25 mouse cellular contexts compared by ENCODE assay signal in the genomic region with DNA sequence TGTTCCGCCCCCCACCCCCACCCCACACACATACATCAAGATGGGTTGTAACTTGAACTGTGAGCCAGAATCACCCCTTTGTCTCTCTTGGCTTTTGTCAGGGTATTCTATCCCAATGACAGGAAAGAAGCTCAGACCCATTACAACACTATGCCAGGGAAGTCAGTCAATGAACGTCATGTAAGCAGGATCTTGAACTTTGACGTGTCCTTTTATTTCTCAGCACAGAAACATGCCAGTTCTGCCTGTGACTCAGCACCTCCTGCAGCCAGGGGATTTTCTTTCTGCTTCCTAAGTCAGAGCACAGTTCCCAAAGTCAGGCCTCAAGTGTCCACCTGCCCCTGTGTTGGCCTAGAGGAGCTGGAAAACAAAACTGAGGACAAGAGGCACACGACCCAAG. TPM values are rescaled to one million over a fixed set of nuclear protein-coding genes. Genes with fewer than 3 reads are reported as not detected.
DNase-seq lines count a peak whose midpoint lies in the region; ATAC-seq and TF ChIP-seq lines count a peak whose summit lies in the region.
"Had no signal": no experiment of that assay in that cellular context is flagged by ENCODE, and none has a peak within 500 bp of the region (broad histone marks: within the 10 kb centered on the region; RNA-seq: fewer than 3 reads in every experiment).

No protein-coding gene starts in this region.

- TF ChIP-seq POLR2A in kidney, adult 2 months (IDR thresholded peaks at IDR 0.05; ENCODE audit: low read depth, low read length): no peak

- DNase-seq in gastrocnemius, adult 2 months: no peak
- no peak for DNase-seq in gastrocnemius, postnatal 10 days
- DNase-seq in kidney, adult 2 months: no peak
- no peak for DNase-seq in kidney, postnatal 14 days
- peak; percentile 74 for DNase-seq in adipocyte (ENCODE audit: low spot score)
- peak; percentile 19 for DNase-seq in mesoderm, embryonic 11.5 days (ENCODE audit: low read depth, low spot score)
- no peak for DNase-seq in embryo, embryonic 9.5 days (ENCODE audit: extremely low spot score)
- DNase-seq: adrenal gland, postnatal 10 days; B cell, adult 2 months; cerebellum, adult 2 months; cerebellum, postnatal 10 days; gastrocnemius, postnatal 25 days; heart, postnatal 14 days; kidney, adult 18-20 months had no signal

- no peak overlapping the region for H3K4me3 ChIP-seq in gastrocnemius, adult 2 months
- H3K4me3 ChIP-seq in kidney, adult 2 months (ENCODE audit: insufficient read depth, low read depth, low read length): no peak overlapping the region
- H3K4me3 ChIP-seq: embryonic facial prominence, embryonic 15.5 days; erythroblast, embryonic 14.5 days; forebrain, embryonic 15.5 days; heart, embryonic 13.5 days; hindbrain, embryonic 13.5 days; kidney, embryonic 15.5 days had no signal

- H3K4me1 ChIP-seq in kidney, adult 2 months (ENCODE audit: control insufficient read depth, insufficient read depth, low read length): no peaks in the 10 kb centered on the region
- H3K4me1 ChIP-seq: embryonic facial prominence, embryonic 15.5 days; heart, embryonic 13.5 days; hindbrain, embryonic 13.5 days; kidney, embryonic 15.5 days had no signal

- 77% methylated on average over 4 of the region's 4 CpGs for WGBS in kidney, adult 2 months

- intact Hi-C loops in gastrocnemius, adult 2 months (cut with DNase I): loop anchor here (5.0 kb wide), 1 partner anchor 45 kb away; no protein-coding TSS in a partner anchor

- TF ChIP-seq CTCF in gastrocnemius, adult 2 months (IDR thresholded peaks at IDR 0.05): no peak
- no peak for TF ChIP-seq CTCF in kidney, adult 2 months (conservative IDR thresholded peaks at IDR 0.05; ENCODE audit: insufficient read depth, insufficient read length, low read depth, low read length)

- H3K36me3 ChIP-seq in kidney, adult 2 months (ENCODE audit: control insufficient read depth, insufficient read depth, low read length): no peaks in the 10 kb centered on the region
- H3K36me3 ChIP-seq: embryonic facial prominence, embryonic 15.5 days; G1E; heart, embryonic 13.5 days; kidney, embryonic 15.5 days had no signal

- peak overlapping the region; percentile 75 for H3K27ac ChIP-seq in gastrocnemius, adult 2 months
- peak overlapping the region; percentile 19; the same call in 1 of the 2 replicates for H3K27ac ChIP-seq in kidney, adult 2 months (ENCODE audit: insufficient read depth, low read depth, low read length)
- H3K27ac ChIP-seq: embryonic facial prominence, embryonic 15.5 days; forebrain, embryonic 15.5 days; heart, embryonic 13.5 days; hindbrain, embryonic 13.5 days; hindbrain, postnatal 0 days; kidney, embryonic 15.5 days had no signal

- no peak for ATAC-seq in megakaryocyte, adult 5-6 weeks (ENCODE audit: poor library complexity, severe bottlenecking)
- ATAC-seq: activated CD4-positive, CD25-positive, alpha-beta regulatory T cell, adult 4 months; CD4-positive, CD25-positive, alpha-beta regulatory T cell, adult 4 months; hindbrain, postnatal 0 days had no signal

- H3K27me3 ChIP-seq in kidney, adult 2 months (replicated peaks; ENCODE audit: control insufficient read depth, insufficient read depth, low read length): no peaks in the 10 kb centered on the region
- H3K27me3 ChIP-seq: embryonic facial prominence, embryonic 15.5 days; forebrain, embryonic 15.5 days; heart, embryonic 13.5 days; hindbrain, embryonic 13.5 days; kidney, embryonic 15.5 days had no signal

RNA-seq across cellular contexts. Expression of gene Cd200, which starts 31.5 kb away (rescaled TPM):
- 10 to 100 TPM; 10.4 to 20.1 TPM for total RNA-seq in gastrocnemius, adult 2 months (2021)
- 10 to 100 TPM; 40.7 to 51.7 TPM for total RNA-seq in gastrocnemius, postnatal 10 days (2021)
- polyA plus RNA-seq in kidney, adult 2 months (2012; rRNA removed): 54.5 and 72.9 TPM in 2 replicates
- 0.82 and 3.9 TPM in 2 replicates for total RNA-seq in megakaryocyte, adult 5-6 weeks (2015)
- total RNA-seq in megakaryocyte, adult 5-6 weeks (2017): 0.12 and 0.66 TPM in 2 replicates
- total RNA-seq: G1E had no signal
- polyA plus RNA-seq: G1E had no signal

Comparison
In these comparisons a context has a peak if more than half of its experiments do, and no peak if none do; other contexts are left out.
1. DNase-seq: peak in adipocyte (single experiment) and mesoderm, embryonic 11.5 days (single experiment); none in gastrocnemius, adult 2 months (single experiment), gastrocnemius, postnatal 10 days (single experiment), kidney, adult 2 months (single experiment), kidney, postnatal 14 days (single experiment) and embryo, embryonic 9.5 days (single experiment).